Mouse (Mus musculus) brain, embryonic 14.5 days (tissue): ENCODE measurements at regions not wholly inside any gene's neighbourhood (a gene's known extent, or its start where the extent isn't known, plus 50 kb on each side); places are given as distances from the start of the nearest gene placed in this dataset.

Source experiments
- CTCF ChIP-seq: fragments of 200-500 bp; IDR thresholded peaks from 2 replicates; pipeline ENCODE4 v1.5.1; 2012; ENCODE audit warnings: inconsistent platforms, mild to moderate bottlenecking, moderate library complexity, borderline replicate concordance; ENCODE audit not compliant: insufficient read depth, insufficient read length; ENCODE audit errors: extremely low read depth
- POLR2A ChIP-seq: fragments of 200-500 bp; IDR thresholded peaks from 2 replicates; pipeline ENCODE4 v1.6.1; 2012; ENCODE audit warnings: mild to moderate bottlenecking, inconsistent platforms, borderline replicate concordance; ENCODE audit not compliant: poor library complexity, insufficient read depth, insufficient read length, severe bottlenecking; ENCODE audit errors: extremely low read depth

GRCm38 (mm10) chr9:101740949-101741605, 120.6 kb upstream of the 9630041A04Rik start:
- TF ChIP-seq CTCF (no peak), POLR2A (no peak)
